Mouse (Mus musculus) liver, adult (tissue): Measurements from ENCODE around the gene Mpv17l2.

Source experiments
- GATA4 ChIP-seq: IDR thresholded peaks from 2 replicates; pipeline ENCODE4 v1.6.1; 2014; ENCODE audit warnings: mild to moderate bottlenecking, low read length; ENCODE audit not compliant: insufficient replicate concordance

Gene Mpv17l2

GRCm38 (mm10) chr8:70775227-70775626 is 14.5 kb upstream of the Mpv17l2 start:
- TF ChIP-seq GATA4: no peak

GRCm38 (mm10) chr8:70774740-70775139 is 14.0 kb upstream of the Mpv17l2 start:
- TF ChIP-seq GATA4: no peak

GRCm38 (mm10) chr8:70773833-70774232 is 13.1 kb upstream of the Mpv17l2 start:
- TF ChIP-seq GATA4: no peak

GRCm38 (mm10) chr8:70773410-70773809 is 12.7 kb upstream of the Mpv17l2 start:
- TF ChIP-seq GATA4: no peak

GRCm38 (mm10) chr8:70772890-70773289 is 12.1 kb upstream of the Mpv17l2 start:
- TF ChIP-seq GATA4: no peak

GRCm38 (mm10) chr8:70772075-70772474 is 11.3 kb upstream of the Mpv17l2 start:
- no peak for TF ChIP-seq GATA4

- TF ChIP-seq GATA4: no peak
Observed at GRCm38 (mm10) chr8:70771217-70771616, 10.5 kb upstream of the Mpv17l2 start.

- TF ChIP-seq GATA4: no peak
Observed at GRCm38 (mm10) chr8:70770748-70771147, 10.0 kb upstream of the Mpv17l2 start.

GRCm38 (mm10) chr8:70769858-70770257 is 9.1 kb upstream of the Mpv17l2 start:
- no peak for TF ChIP-seq GATA4

GRCm38 (mm10) chr8:70769359-70769758 is 8.6 kb upstream of the Mpv17l2 start:
- no peak for TF ChIP-seq GATA4

- TF ChIP-seq GATA4: no peak
Observed at GRCm38 (mm10) chr8:70768956-70769355, 8.2 kb upstream of the Mpv17l2 start.

- TF ChIP-seq GATA4: no peak
Observed at GRCm38 (mm10) chr8:70768231-70768776, 7.6 kb upstream of the Mpv17l2 start.

- TF ChIP-seq GATA4: no peak
Observed at GRCm38 (mm10) chr8:70767503-70767902, 6.8 kb upstream of the Mpv17l2 start.

- TF ChIP-seq GATA4: no peak
Observed at GRCm38 (mm10) chr8:70766571-70767440, 6.1 kb upstream of the Mpv17l2 start.

- no peak for TF ChIP-seq GATA4
Observed at GRCm38 (mm10) chr8:70765838-70766570, 5.3 kb upstream of the Mpv17l2 start.

GRCm38 (mm10) chr8:70765329-70765728 is 4.6 kb upstream of the Mpv17l2 start:
- no peak for TF ChIP-seq GATA4

- TF ChIP-seq GATA4: no peak
Observed at GRCm38 (mm10) chr8:70764676-70765075, 3.9 kb upstream of the Mpv17l2 start.

GRCm38 (mm10) chr8:70764026-70764425 is 3.3 kb upstream of the Mpv17l2 start:
- TF ChIP-seq GATA4: peak; percentile 69; the same call in 1 of the 2 replicates
